Mouse (Mus musculus) midbrain, embryonic 14.5 days (tissue): ENCODE measurements around the gene Taf6l. TPM values are rescaled to one million over a fixed set of nuclear protein-coding genes. Genes with fewer than 3 reads are reported as not detected.

Experiments used
- ATAC-seq: fragments of 200-750 bp; cut with Nextera tagmentation; 2 replicates; pipeline ENCODE4 v1.8.0; 2017; ENCODE audit warnings: moderate number of reproducible peaks, moderate library complexity; ENCODE audit not compliant: low FRiP score, low TSS enrichment
- DNase-seq: peaks from one replicate; pipeline ENCODE4 v3.0.0-alpha.2; 2015
- H3K27ac ChIP-seq: fragments of 300-500 bp; sonication (generic); replicated peaks from 2 replicates; pipeline ENCODE4 v1.5.1; 2014; ENCODE audit warnings: mild to moderate bottlenecking, low read depth, low read length, moderate library complexity
- H3K27me3 ChIP-seq: fragments of 300-500 bp; sonication (generic); 2 replicates; pipeline ENCODE4 v1.6.1; 2014; ENCODE audit warnings: low read length, control low read depth, mixed read lengths; ENCODE audit not compliant: control insufficient read depth, insufficient read depth
- H3K36me3 ChIP-seq: fragments of 300-500 bp; sonication (generic); 2 replicates; pipeline ENCODE4 v1.6.1; 2014; ENCODE audit warnings: low read length, control low read depth; ENCODE audit not compliant: control insufficient read depth, insufficient read depth
- H3K4me1 ChIP-seq: fragments of 300-500 bp; sonication (generic); 2 replicates; pipeline ENCODE4 v1.6.1; 2014; ENCODE audit warnings: mild to moderate bottlenecking, antibody characterized with exemption, low read length, control low read depth; ENCODE audit not compliant: control insufficient read depth, insufficient read depth
- H3K4me2 ChIP-seq: fragments of 300-500 bp; sonication (generic); 2 replicates; pipeline ENCODE4 v1.6.1; 2014; ENCODE audit warnings: mild to moderate bottlenecking, low read length, moderate library complexity
- H3K4me3 ChIP-seq: fragments of 300-500 bp; sonication (generic); replicated peaks from 2 replicates; pipeline ENCODE4 v1.5.1; 2014; ENCODE audit warnings: low read depth, low read length
- H3K9ac ChIP-seq: fragments of 300-500 bp; sonication (generic); replicated peaks from 2 replicates; pipeline ENCODE4 v1.6.1; 2014; ENCODE audit warnings: mild to moderate bottlenecking, low read length, moderate library complexity
- H3K9me3 ChIP-seq: fragments of 300-500 bp; sonication (generic); 2 replicates; pipeline ENCODE4 v1.6.1; 2016; ENCODE audit warnings: low read length, control low read depth, mixed read lengths; ENCODE audit not compliant: control insufficient read depth
- WGBS: fragments of 180-500 bp; shearing (Covaris S2); extraction: QIAGEN DNeasy Blood & Tissue Kit; methylation state at CpG from one replicate; pipeline ENCODE4 v1.1.7; 2014; 5-methylcytosine and 5-hydroxymethylcytosine counted together
- polyA plus RNA-seq: library from polyadenylated mRNA; unstranded; fragments of >200 nt; fragmentation: Nextera tagmentation; extraction: Ambion mirVana; gene quantifications from 2 replicates; pipeline ENCODE4 v1.2.1, GENCODE M21; 2014

Taf6l gene
- polyA plus RNA-seq, 1 experiment from 2014 or later, result 18.0 TPM

GRCm38 (mm10) chr19:8757471-8757998 is 28.7 kb downstream of the Taf6l start:
- Histone ChIP-seq H3K27me3 (no peaks in the 10 kb centered on the region), H3K9me3 (no peaks in the 10 kb centered on the region), H3K9ac (peak overlapping the region; percentile 94), H3K4me3 (peak overlapping the region; percentile 96), H3K4me1 (peaks cover 16% of the 10 kb centered on the region), H3K27ac (peak overlapping the region; percentile 87), H3K4me2 (peak overlapping the region; percentile 84), H3K36me3 (peaks cover 34% of the 10 kb centered on the region)
- ATAC-seq (no peak), DNase-seq (no peak)
- WGBS, result 6% methylated on average over 14 of the region's 14 CpGs

- ATAC-seq (peak; percentile 95), DNase-seq (peak; percentile 98)
- peaks cover 16% of the 10 kb centered on the region for H3K4me1 ChIP-seq
- peak within 1 kb of the TSS; percentile 87 for H3K27ac ChIP-seq
- under 1% methylated on average over 75 of the region's 75 CpGs for WGBS
- H3K27me3 ChIP-seq, result no peaks in the 10 kb centered on the region
- peak within 1 kb of the TSS; percentile 96 for H3K4me3 ChIP-seq
- H3K4me2 ChIP-seq, result peak within 1 kb of the TSS; percentile 84
- H3K9me3 ChIP-seq, result no peaks in the 10 kb centered on the region
- H3K36me3 ChIP-seq, result peaks cover 36% of the 10 kb centered on the region
- peak within 1 kb of the TSS; percentile 94 for H3K9ac ChIP-seq
Measured at GRCm38 (mm10) chr19:8756635-8757387, 29.4 kb downstream of the Taf6l start, which contains the start of gene Nxf1. Gene Nxf1, plus strand, starts transcription at chr19:8757073.

GRCm38 (mm10) chr19:8755652-8756051 is 30.6 kb downstream of the Taf6l start:
- Histone ChIP-seq H3K27me3 (no peaks in the 10 kb centered on the region), H3K9ac (no peak overlapping the region), H3K36me3 (peaks cover 47% of the 10 kb centered on the region), H3K27ac (no peak overlapping the region), H3K4me3 (peak overlapping the region; percentile 96; the same call in 1 of the 2 replicates), H3K4me1 (peaks cover 16% of the 10 kb centered on the region), H3K4me2 (peak overlapping the region; percentile 84), H3K9me3 (no peaks in the 10 kb centered on the region)
- 83% methylated on average over 3 of the region's 3 CpGs for WGBS
- DNase-seq, result no peak
- no peak for ATAC-seq

- WGBS, result 77% methylated on average over 2 of the region's 2 CpGs
- peaks cover 87% of the 10 kb centered on the region for H3K36me3 ChIP-seq
- no peak overlapping the region for H3K4me3 ChIP-seq
- no peak overlapping the region for H3K9ac ChIP-seq
- H3K9me3 ChIP-seq, result no peaks in the 10 kb centered on the region
- peaks cover 4% of the 10 kb centered on the region; the same call in 1 of the 2 replicates for H3K4me1 ChIP-seq
- DNase-seq (peak; percentile 17), ATAC-seq (no peak)
- H3K27ac ChIP-seq, result no peak overlapping the region
- H3K4me2 ChIP-seq, result no peak overlapping the region
- no peaks in the 10 kb centered on the region for H3K27me3 ChIP-seq
Measured at GRCm38 (mm10) chr19:8747368-8747767, 38.8 kb downstream of the Taf6l start.

- Histone ChIP-seq H3K27me3 (no peaks in the 10 kb centered on the region), H3K4me3 (no peak overlapping the region), H3K9ac (no peak overlapping the region), H3K9me3 (no peaks in the 10 kb centered on the region), H3K4me2 (no peak overlapping the region), H3K4me1 (peaks cover 15% of the 10 kb centered on the region), H3K27ac (no peak overlapping the region), H3K36me3 (peaks cover 71% of the 10 kb centered on the region)
- no peak for ATAC-seq
- DNase-seq, result no peak
- 96% methylated on average over 1 of the region's 1 CpGs for WGBS
Measured at GRCm38 (mm10) chr19:8745382-8745781, 40.8 kb downstream of the Taf6l start.

GRCm38 (mm10) chr19:8742176-8742575 is 44.0 kb downstream of the Taf6l start:
- peak overlapping the region; percentile 81 for H3K4me2 ChIP-seq
- DNase-seq (no peak), ATAC-seq (no peak)
- no peaks in the 10 kb centered on the region for H3K27me3 ChIP-seq
- peaks cover 64% of the 10 kb centered on the region for H3K36me3 ChIP-seq
- WGBS, result 27% methylated on average over 14 of the region's 14 CpGs
- H3K4me1 ChIP-seq, result peaks cover 15% of the 10 kb centered on the region
- H3K9ac ChIP-seq, result peak overlapping the region; percentile 71
- no peaks in the 10 kb centered on the region for H3K9me3 ChIP-seq
- H3K4me3 ChIP-seq, result peak overlapping the region; percentile 74
- peak overlapping the region; percentile 94 for H3K27ac ChIP-seq

- whole genome bisulfite sequencing, result under 1% methylated on average over 36 of the region's 36 CpGs
- Histone ChIP-seq H3K4me3 (peak within 1 kb of the TSS; percentile 74), H3K4me2 (peak within 1 kb of the TSS; percentile 81), H3K36me3 (peaks cover 57% of the 10 kb centered on the region), H3K9me3 (no peaks in the 10 kb centered on the region), H3K9ac (peak within 1 kb of the TSS; percentile 71), H3K27me3 (no peaks in the 10 kb centered on the region), H3K27ac (peak within 1 kb of the TSS; percentile 94), H3K4me1 (peaks cover 15% of the 10 kb centered on the region)
- peak; percentile 99 for ATAC-seq
- DNase-seq, result peak; percentile 97
Measured at GRCm38 (mm10) chr19:8741243-8741869, 44.9 kb downstream of the Taf6l start, which contains the start of gene Stx5a. Gene Stx5a, plus strand, starts transcription at chr19:8741413.

- Histone ChIP-seq H3K9ac (peak within 1 kb of the TSS; percentile 56), H3K27me3 (no peaks in the 10 kb centered on the region), H3K4me3 (peak within 1 kb of the TSS; percentile 74), H3K4me1 (peaks cover 15% of the 10 kb centered on the region), H3K9me3 (no peaks in the 10 kb centered on the region), H3K4me2 (peak within 1 kb of the TSS; percentile 56), H3K27ac (peak within 1 kb of the TSS; percentile 94), H3K36me3 (peaks cover 50% of the 10 kb centered on the region)
- DNase-seq (no peak), ATAC-seq (no peak)
- WGBS, result 62% methylated on average over 14 of the region's 14 CpGs
Measured at GRCm38 (mm10) chr19:8740603-8741002, 45.6 kb downstream of the Taf6l start, which contains the start of gene 1700092M07Rik. Gene 1700092M07Rik, plus strand, starts transcription at chr19:8740718.
